Mouse (Mus musculus) heart, embryonic 11.5 days (tissue): ENCODE measurements around the gene Mfap1b. TPM values are rescaled to one million over a fixed set of nuclear protein-coding genes. Genes with fewer than 3 reads are reported as not detected.

ENCODE experiments used
- ATAC-seq: fragments of 200-750 bp; cut with Nextera tagmentation; replicated peaks from 2 replicates; pipeline ENCODE4 v1.8.0; 2017; ENCODE audit warnings: moderate library complexity; ENCODE audit not compliant: insufficient number of reproducible peaks, low FRiP score, low TSS enrichment
- H3K27ac ChIP-seq: fragments of 300-500 bp; sonication (generic); 2 replicates; pipeline ENCODE4 v1.5.1; 2014; ENCODE audit warnings: mild to moderate bottlenecking, low read depth, low read length
- H3K27me3 ChIP-seq: fragments of 300-500 bp; sonication (generic); 2 replicates; pipeline ENCODE4 v1.6.1; 2014; ENCODE audit warnings: mild to moderate bottlenecking, low read length, mixed read lengths; ENCODE audit not compliant: control insufficient read depth, insufficient read depth
- H3K36me3 ChIP-seq: fragments of 300-500 bp; sonication (generic); 2 replicates; pipeline ENCODE4 v1.6.1; 2014; ENCODE audit warnings: mild to moderate bottlenecking, low read length, moderate library complexity, mixed read lengths; ENCODE audit not compliant: control insufficient read depth, insufficient read depth
- H3K4me1 ChIP-seq: fragments of 300-500 bp; sonication (generic); 2 replicates; pipeline ENCODE4 v1.6.1; 2014; ENCODE audit warnings: low read length; ENCODE audit not compliant: control insufficient read depth, insufficient read depth
- H3K4me2 ChIP-seq: fragments of 300-500 bp; sonication (generic); 2 replicates; pipeline ENCODE4 v1.6.1; 2014; ENCODE audit warnings: mild to moderate bottlenecking, moderate library complexity
- H3K4me3 ChIP-seq: fragments of 300-500 bp; sonication (generic); 2 replicates; pipeline ENCODE4 v1.5.1; 2014; ENCODE audit warnings: low read depth, low read length
- H3K9ac ChIP-seq: fragments of 300-500 bp; sonication (generic); 2 replicates; pipeline ENCODE4 v1.6.1; 2014; ENCODE audit warnings: mild to moderate bottlenecking, low read depth, low read length, moderate library complexity
- H3K9me3 ChIP-seq: fragments of 300-500 bp; sonication (generic); replicated peaks from 2 replicates; pipeline ENCODE4 v1.6.1; 2016; ENCODE audit warnings: low read length; ENCODE audit not compliant: control insufficient read depth
- WGBS: fragments of 180-500 bp; shearing (Covaris S2); extraction: QIAGEN DNeasy Blood & Tissue Kit; methylation state at CpG from one replicate; pipeline ENCODE4 v1.1.7; 2014; ENCODE audit not compliant: insufficient replicate concordance; 5-methylcytosine and 5-hydroxymethylcytosine counted together
- polyA plus RNA-seq: library from polyadenylated mRNA; unstranded; fragments of >200 nt; fragmentation: Nextera tagmentation; extraction: Ambion mirVana; gene quantifications from 2 replicates; pipeline ENCODE4 v1.2.1, GENCODE M21; 2014

Mfap1b gene
- polyA plus RNA-seq, 1 experiment from 2014 or later: 45.0 TPM

- WGBS: 86% methylated on average over 3 of the region's 3 CpGs
- no peak for ATAC-seq
- Histone ChIP-seq H3K27ac (no peak overlapping the region), H3K4me1 (peaks cover 19% of the 10 kb centered on the region), H3K9me3 (no peaks in the 10 kb centered on the region), H3K4me3 (no peak overlapping the region), H3K4me2 (no peak overlapping the region), H3K27me3 (no peaks in the 10 kb centered on the region), H3K36me3 (peaks cover 3% of the 10 kb centered on the region; the same call in 1 of the 2 replicates), H3K9ac (no peak overlapping the region)
Observed at GRCm38 (mm10) chr2:121447006-121447405, 26.9 kb downstream of the Mfap1b start.

GRCm38 (mm10) chr2:121446506-121446905, 27.4 kb downstream of the Mfap1b start:
- Histone ChIP-seq H3K4me2 (no peak overlapping the region), H3K9ac (no peak overlapping the region), H3K9me3 (no peaks in the 10 kb centered on the region), H3K4me1 (peaks cover 18% of the 10 kb centered on the region), H3K36me3 (peaks cover 2% of the 10 kb centered on the region; the same call in 1 of the 2 replicates), H3K27me3 (no peaks in the 10 kb centered on the region), H3K27ac (no peak overlapping the region), H3K4me3 (no peak overlapping the region)
- no peak for ATAC-seq
- WGBS: 74% methylated on average over 4 of the region's 4 CpGs

- no peak for ATAC-seq
- WGBS: 73% methylated on average over 3 of the region's 3 CpGs
- Histone ChIP-seq H3K36me3 (no peaks in the 10 kb centered on the region), H3K9me3 (no peaks in the 10 kb centered on the region), H3K4me3 (no peak overlapping the region), H3K27me3 (no peaks in the 10 kb centered on the region), H3K4me2 (no peak overlapping the region), H3K9ac (no peak overlapping the region), H3K27ac (no peak overlapping the region), H3K4me1 (peaks cover 11% of the 10 kb centered on the region)
Observed at GRCm38 (mm10) chr2:121445117-121445516, 28.8 kb downstream of the Mfap1b start.

GRCm38 (mm10) chr2:121444178-121444577, 29.7 kb downstream of the Mfap1b start, which contains the start of gene Ell3:
Gene Ell3, minus strand, starts transcription at chr2:121444278.
- 89% methylated on average over 1 of the region's 1 CpGs for WGBS
- Histone ChIP-seq H3K36me3 (peaks cover 4% of the 10 kb centered on the region; the same call in 1 of the 2 replicates), H3K9me3 (no peaks in the 10 kb centered on the region), H3K27me3 (no peaks in the 10 kb centered on the region), H3K9ac (peak within 1 kb of the TSS; percentile 60; the same call in 1 of the 2 replicates), H3K27ac (no peak within 1 kb of the TSS), H3K4me2 (peak within 1 kb of the TSS; percentile 91), H3K4me1 (peaks cover 11% of the 10 kb centered on the region), H3K4me3 (peak within 1 kb of the TSS; percentile 52; the same call in 1 of the 2 replicates)
- ATAC-seq: no peak

- Histone ChIP-seq H3K9ac (peak overlapping the region; percentile 60), H3K4me2 (peak overlapping the region; percentile 91), H3K4me3 (peak overlapping the region; percentile 52), H3K9me3 (no peaks in the 10 kb centered on the region), H3K27me3 (no peaks in the 10 kb centered on the region), H3K36me3 (peaks cover 8% of the 10 kb centered on the region; the same call in 1 of the 2 replicates), H3K4me1 (peaks cover 11% of the 10 kb centered on the region), H3K27ac (no peak overlapping the region)
- ATAC-seq: no peak
- WGBS: 21% methylated on average over 8 of the region's 8 CpGs
Observed at GRCm38 (mm10) chr2:121443068-121443349, 30.9 kb downstream of the Mfap1b start.

GRCm38 (mm10) chr2:121442259-121443067, 31.4 kb downstream of the Mfap1b start:
- H3K27me3 ChIP-seq: no peaks in the 10 kb centered on the region
- H3K4me1 ChIP-seq: peaks cover 8% of the 10 kb centered on the region
- no peaks in the 10 kb centered on the region for H3K9me3 ChIP-seq
- WGBS: 2% methylated on average over 30 of the region's 30 CpGs
- H3K36me3 ChIP-seq: peaks cover 13% of the 10 kb centered on the region
- peak overlapping the region; percentile 60 for H3K9ac ChIP-seq
- ATAC-seq: peak; percentile 87
- H3K4me3 ChIP-seq: peak overlapping the region; percentile 52
- H3K27ac ChIP-seq: no peak overlapping the region
- peak overlapping the region; percentile 91 for H3K4me2 ChIP-seq

GRCm38 (mm10) chr2:121441800-121442199, 32.1 kb downstream of the Mfap1b start:
- peaks cover 17% of the 10 kb centered on the region for H3K36me3 ChIP-seq
- H3K9me3 ChIP-seq: no peaks in the 10 kb centered on the region
- 11% methylated on average over 11 of the region's 11 CpGs for WGBS
- H3K4me2 ChIP-seq: peak overlapping the region; percentile 91
- 0 out of 2 replicates have a peak overlapping the region, but pooled peaks have one; percentile 60 for H3K9ac ChIP-seq
- H3K4me3 ChIP-seq: peak overlapping the region; percentile 52
- no peak overlapping the region for H3K27ac ChIP-seq
- no peak for ATAC-seq
- H3K27me3 ChIP-seq: no peaks in the 10 kb centered on the region
- H3K4me1 ChIP-seq: peaks cover 8% of the 10 kb centered on the region

- H3K36me3 ChIP-seq: peaks cover 17% of the 10 kb centered on the region
- no peak for ATAC-seq
- WGBS: 45% methylated on average over 5 of the region's 5 CpGs
- H3K4me3 ChIP-seq: no peak overlapping the region
- H3K9ac ChIP-seq: no peak overlapping the region
- H3K9me3 ChIP-seq: no peaks in the 10 kb centered on the region
- H3K27ac ChIP-seq: no peak overlapping the region
- peaks cover 8% of the 10 kb centered on the region for H3K4me1 ChIP-seq
- H3K27me3 ChIP-seq: no peaks in the 10 kb centered on the region
- no peak overlapping the region for H3K4me2 ChIP-seq
Observed at GRCm38 (mm10) chr2:121440834-121441605, 32.8 kb downstream of the Mfap1b start.
